Mouse (Mus musculus) liver, embryonic 16.5 days (tissue): ENCODE data around the gene App. TPM values are rescaled to one million over a fixed set of nuclear protein-coding genes. Genes with fewer than 3 reads are reported as not detected.
A peak's percentile ranks its signal among the peaks of the same experiment; 100 is the strongest.

Experiments
- ATAC-seq: fragments of 200-750 bp; cut with Nextera tagmentation; 2 replicates; pipeline ENCODE4 v1.8.0; 2017; ENCODE audit warnings: low read depth, mild to moderate bottlenecking, moderate number of reproducible peaks, moderate library complexity
- H3K27ac ChIP-seq: fragments of 300-500 bp; sonication (generic); 2 replicates; pipeline ENCODE4 v1.5.1; 2014; ENCODE audit warnings: mild to moderate bottlenecking, low read length
- H3K27me3 ChIP-seq: fragments of 300-500 bp; sonication (generic); 2 replicates; pipeline ENCODE4 v1.6.1; 2014; ENCODE audit warnings: low read depth, low read length, mixed read lengths; ENCODE audit not compliant: control insufficient read depth, insufficient read depth
- H3K36me3 ChIP-seq: fragments of 300-500 bp; sonication (generic); 2 replicates; pipeline ENCODE4 v1.6.1; 2014; ENCODE audit warnings: mild to moderate bottlenecking; ENCODE audit not compliant: control insufficient read depth, insufficient read depth
- H3K4me1 ChIP-seq: fragments of 300-500 bp; sonication (generic); 2 replicates; pipeline ENCODE4 v1.6.1; 2014; ENCODE audit warnings: low read depth, low read length, mixed read lengths; ENCODE audit not compliant: control insufficient read depth
- H3K4me2 ChIP-seq: fragments of 300-500 bp; sonication (generic); 2 replicates; pipeline ENCODE4 v1.6.1; 2014; ENCODE audit warnings: low read depth, low read length, mixed read lengths
- H3K4me3 ChIP-seq: fragments of 300-500 bp; sonication (generic); 2 replicates; pipeline ENCODE4 v1.5.1; 2014; ENCODE audit warnings: low read depth, mild to moderate bottlenecking, low read length
- H3K9ac ChIP-seq: fragments of 300-500 bp; sonication (generic); 2 replicates; pipeline ENCODE4 v1.6.1; 2014; ENCODE audit warnings: low read depth, low read length
- H3K9me3 ChIP-seq: fragments of 300-500 bp; sonication (generic); replicated peaks from 2 replicates; pipeline ENCODE4 v1.6.1; 2016; ENCODE audit warnings: low read length; ENCODE audit not compliant: control insufficient read depth
- WGBS: fragments of 180-500 bp; shearing (Covaris S2); extraction: QIAGEN DNeasy Blood & Tissue Kit; methylation state at CpG from one replicate; pipeline ENCODE4 v1.1.7; 2014; ENCODE audit not compliant: insufficient replicate concordance; 5-methylcytosine and 5-hydroxymethylcytosine counted together
- polyA plus RNA-seq: library from polyadenylated mRNA; unstranded; fragments of >200 nt; fragmentation: Nextera tagmentation; extraction: Ambion mirVana; gene quantifications from 2 replicates; pipeline ENCODE4 v1.2.1, GENCODE M21; 2015

Gene App
- polyA plus RNA-seq, 1 experiment from 2014 or later = 19.9 TPM

DNA sequence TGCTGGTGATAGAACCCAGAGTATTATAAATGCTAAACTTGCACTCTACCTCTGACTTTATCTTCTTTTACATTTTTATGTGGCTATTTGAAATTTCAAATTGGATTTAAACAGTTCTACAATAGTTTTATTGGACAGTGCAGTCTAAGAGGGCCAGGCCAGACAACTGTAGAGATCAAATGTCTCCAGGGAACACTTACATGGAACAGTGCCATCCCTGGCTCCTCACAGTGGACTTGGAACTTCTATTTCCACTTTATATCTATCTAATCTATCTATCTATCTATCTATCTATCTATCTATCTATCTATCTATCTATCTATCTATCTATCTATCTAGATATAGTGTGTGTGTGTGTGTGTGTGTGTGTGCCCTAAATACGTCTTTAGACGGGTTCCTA is 16.4 kb downstream of the App start:
- H3K4me2 ChIP-seq = no peak overlapping the region
- WGBS = 77% methylated on average over 2 of the region's 2 CpGs
- no peak overlapping the region for H3K4me3 ChIP-seq
- no peaks in the 10 kb centered on the region for H3K36me3 ChIP-seq
- H3K27me3 ChIP-seq = no peaks in the 10 kb centered on the region
- no peak for ATAC-seq
- H3K9ac ChIP-seq = no peak overlapping the region
- no peak overlapping the region for H3K27ac ChIP-seq
- H3K9me3 ChIP-seq = no peaks in the 10 kb centered on the region
- H3K4me1 ChIP-seq = no peaks in the 10 kb centered on the region; the same call in 1 of the 2 replicates

DNA sequence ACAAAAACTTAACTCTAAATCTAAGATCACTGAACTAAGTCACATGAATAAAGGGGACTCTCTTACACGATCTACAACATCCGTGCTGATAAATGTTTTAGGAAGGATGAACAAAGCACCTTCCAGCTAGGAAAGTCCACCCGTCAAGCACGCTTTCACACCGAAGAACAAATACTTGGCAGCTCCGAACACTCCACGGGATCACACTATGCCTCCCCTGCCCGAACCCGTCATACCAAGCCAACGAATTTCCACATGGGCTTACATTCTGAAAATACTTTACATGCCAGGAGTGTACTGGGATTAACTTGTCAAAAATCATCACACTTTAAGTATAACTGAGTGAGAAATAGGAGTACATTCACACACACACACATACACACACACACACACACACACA is 17.7 kb downstream of the App start:
- Histone ChIP-seq H3K27me3 (no peaks in the 10 kb centered on the region), H3K9me3 (no peaks in the 10 kb centered on the region), H3K27ac (no peak overlapping the region), H3K4me1 (no peaks in the 10 kb centered on the region; the same call in 1 of the 2 replicates), H3K36me3 (no peaks in the 10 kb centered on the region), H3K4me3 (no peak overlapping the region), H3K4me2 (no peak overlapping the region), H3K9ac (no peak overlapping the region)
- no peak for ATAC-seq
- WGBS = 69% methylated on average over 10 of the region's 10 CpGs

DNA sequence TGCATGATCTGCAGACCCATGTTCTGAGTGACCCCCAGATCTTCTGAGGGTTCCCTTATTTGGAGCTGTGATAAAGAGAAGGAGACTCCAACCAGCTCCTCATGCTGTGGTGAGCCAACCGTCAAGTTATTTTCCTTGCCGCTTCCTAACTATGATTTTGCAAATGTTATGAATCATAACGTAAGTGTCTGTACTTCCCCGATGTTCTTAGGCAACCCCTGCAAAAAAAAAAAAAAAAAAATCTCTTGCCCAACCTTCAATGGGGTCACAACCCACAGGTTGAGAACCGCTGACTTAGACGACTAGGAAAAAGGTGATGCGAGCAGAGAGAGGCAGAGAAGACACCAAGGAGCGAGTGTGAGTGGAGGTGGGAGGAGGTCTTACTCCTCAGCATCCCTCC is 21.1 kb downstream of the App start:
- peak; percentile 20; the same call in 1 of the 2 replicates for ATAC-seq
- no peaks in the 10 kb centered on the region for H3K9me3 ChIP-seq
- no peak overlapping the region for H3K9ac ChIP-seq
- no peaks in the 10 kb centered on the region for H3K36me3 ChIP-seq
- no peak overlapping the region for H3K27ac ChIP-seq
- WGBS = 58% methylated on average over 8 of the region's 8 CpGs
- no peak overlapping the region for H3K4me3 ChIP-seq
- H3K27me3 ChIP-seq = no peaks in the 10 kb centered on the region
- H3K4me1 ChIP-seq = no peaks in the 10 kb centered on the region; the same call in 1 of the 2 replicates
- H3K4me2 ChIP-seq = no peak overlapping the region

DNA sequence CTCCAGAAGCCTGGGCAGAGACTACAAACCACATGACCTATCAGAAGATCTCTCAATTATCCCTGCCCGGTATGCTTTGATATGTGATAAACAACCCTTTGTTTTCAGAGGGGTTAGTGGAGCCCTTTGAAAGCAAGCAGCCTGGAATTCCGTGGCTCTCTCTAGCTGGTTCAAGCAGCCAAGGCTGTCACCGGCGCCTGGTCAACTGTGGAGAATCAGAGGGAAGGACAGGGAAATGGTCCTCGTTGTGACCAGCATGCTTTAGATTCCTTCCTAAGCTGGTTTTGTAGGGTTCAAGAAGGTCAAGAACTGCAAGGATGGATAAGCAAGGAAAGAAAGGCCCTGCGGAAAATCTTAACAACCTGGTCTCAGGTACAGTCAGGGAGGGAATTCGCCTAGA is 21.9 kb downstream of the App start:
- H3K9me3 ChIP-seq = no peaks in the 10 kb centered on the region
- no peaks in the 10 kb centered on the region; the same call in 1 of the 2 replicates for H3K4me1 ChIP-seq
- no peaks in the 10 kb centered on the region for H3K36me3 ChIP-seq
- H3K4me2 ChIP-seq = no peak overlapping the region
- H3K4me3 ChIP-seq = no peak overlapping the region
- H3K27me3 ChIP-seq = no peaks in the 10 kb centered on the region
- no peak for ATAC-seq
- WGBS = 53% methylated on average over 7 of the region's 7 CpGs
- no peak overlapping the region for H3K9ac ChIP-seq
- H3K27ac ChIP-seq = no peak overlapping the region

DNA sequence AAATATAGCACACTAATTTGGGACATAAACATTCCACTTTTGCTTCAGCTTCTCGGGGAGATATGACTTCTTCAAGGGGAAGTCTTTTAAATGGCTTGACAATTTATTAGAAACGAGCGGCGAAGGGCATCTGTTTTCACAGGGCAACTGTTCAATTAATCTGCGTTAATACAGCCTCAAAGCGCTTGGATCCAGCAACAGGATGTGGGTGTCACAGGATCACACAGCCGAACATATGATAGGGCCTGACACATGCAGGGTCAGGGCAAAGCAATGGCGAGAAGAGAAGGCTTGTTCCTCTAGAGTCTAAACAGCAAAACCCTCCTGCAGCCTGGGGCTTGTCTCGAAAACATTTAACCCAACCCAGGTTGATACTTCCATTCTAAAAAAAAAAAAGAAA is 22.7 kb downstream of the App start:
- no peak overlapping the region for H3K4me3 ChIP-seq
- H3K9me3 ChIP-seq = no peaks in the 10 kb centered on the region
- no peak overlapping the region for H3K9ac ChIP-seq
- H3K27me3 ChIP-seq = no peaks in the 10 kb centered on the region
- no peak overlapping the region for H3K27ac ChIP-seq
- no peaks in the 10 kb centered on the region for H3K36me3 ChIP-seq
- H3K4me1 ChIP-seq = no peaks in the 10 kb centered on the region; the same call in 1 of the 2 replicates
- no peak for ATAC-seq
- WGBS = 52% methylated on average over 9 of the region's 9 CpGs
- no peak overlapping the region for H3K4me2 ChIP-seq

DNA sequence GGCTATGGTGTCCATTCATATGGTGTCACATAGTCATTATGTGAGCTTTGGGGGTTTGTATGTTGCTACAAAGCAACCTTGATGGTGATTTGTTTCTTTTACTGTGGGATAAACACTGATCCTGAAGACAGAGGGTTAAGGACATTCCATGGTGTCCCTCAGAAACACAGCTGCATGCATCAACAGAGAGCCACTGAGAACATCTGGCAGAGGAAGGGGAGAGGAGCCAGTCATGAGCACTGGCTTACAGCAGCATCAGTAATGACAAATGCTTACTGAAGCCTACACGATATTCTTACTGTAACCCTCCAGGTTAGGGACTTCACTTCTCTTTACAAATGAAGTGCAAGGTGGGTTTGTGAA is 24.1 kb downstream of the App start:
- 62% methylated on average over 1 of the region's 1 CpGs for WGBS
- no peak overlapping the region for H3K27ac ChIP-seq
- no peaks in the 10 kb centered on the region for H3K27me3 ChIP-seq
- H3K4me1 ChIP-seq = no peaks in the 10 kb centered on the region; the same call in 1 of the 2 replicates
- H3K4me3 ChIP-seq = no peak overlapping the region
- no peak for ATAC-seq
- no peaks in the 10 kb centered on the region for H3K36me3 ChIP-seq
- H3K9ac ChIP-seq = no peak overlapping the region
- no peak overlapping the region for H3K4me2 ChIP-seq
- no peaks in the 10 kb centered on the region for H3K9me3 ChIP-seq

DNA sequence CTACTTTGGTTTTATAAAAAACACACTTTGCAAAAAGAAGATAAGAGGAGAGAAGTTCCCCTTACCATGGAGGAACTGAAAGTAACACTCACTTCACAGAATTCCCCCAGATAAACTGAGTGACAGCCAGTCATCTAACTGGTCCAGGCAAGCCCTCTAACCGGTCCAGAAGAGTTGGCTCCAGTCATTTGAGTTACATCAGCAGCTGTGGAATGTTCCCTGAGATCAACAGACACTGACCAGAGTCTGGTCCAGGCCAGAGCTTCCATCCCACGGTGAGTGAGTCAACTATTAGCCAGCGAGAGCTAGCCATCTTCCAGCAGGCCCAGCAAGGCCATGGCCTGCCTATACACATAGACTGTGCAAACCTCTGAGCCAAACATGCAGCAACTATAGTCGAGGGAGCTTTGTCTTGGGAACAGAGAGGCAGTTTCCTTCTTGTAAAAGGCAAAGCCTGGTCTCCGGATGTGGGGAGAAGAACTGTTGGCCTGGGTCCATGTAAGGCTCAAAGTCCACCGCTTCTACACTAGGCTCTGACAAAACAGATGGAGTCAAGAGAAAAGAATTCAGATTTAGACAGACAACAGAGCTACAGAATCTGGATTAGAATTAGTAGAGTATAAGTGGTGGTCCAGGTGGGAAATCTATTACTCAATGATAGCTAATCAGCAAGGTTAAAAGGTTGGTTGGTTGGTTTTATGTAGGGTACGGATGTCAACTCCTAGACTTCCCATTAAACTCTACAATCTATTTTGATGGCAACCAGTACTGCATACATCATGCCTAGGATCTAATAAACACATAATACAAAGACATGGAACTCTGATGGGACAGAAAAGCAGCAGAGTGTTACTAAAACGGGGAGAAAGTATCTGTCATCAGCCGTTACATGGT is 24.7 kb downstream of the App start:
- Histone ChIP-seq H3K4me3 (no peak overlapping the region), H3K27me3 (no peaks in the 10 kb centered on the region), H3K36me3 (no peaks in the 10 kb centered on the region), H3K9ac (no peak overlapping the region), H3K4me1 (no peaks in the 10 kb centered on the region; the same call in 1 of the 2 replicates), H3K4me2 (no peak overlapping the region), H3K9me3 (no peaks in the 10 kb centered on the region), H3K27ac (0 out of 2 replicates have a peak overlapping the region, but pooled peaks have one; percentile 34)
- 48% methylated on average over 9 of the region's 9 CpGs for WGBS
- peak; percentile 59 for ATAC-seq

DNA sequence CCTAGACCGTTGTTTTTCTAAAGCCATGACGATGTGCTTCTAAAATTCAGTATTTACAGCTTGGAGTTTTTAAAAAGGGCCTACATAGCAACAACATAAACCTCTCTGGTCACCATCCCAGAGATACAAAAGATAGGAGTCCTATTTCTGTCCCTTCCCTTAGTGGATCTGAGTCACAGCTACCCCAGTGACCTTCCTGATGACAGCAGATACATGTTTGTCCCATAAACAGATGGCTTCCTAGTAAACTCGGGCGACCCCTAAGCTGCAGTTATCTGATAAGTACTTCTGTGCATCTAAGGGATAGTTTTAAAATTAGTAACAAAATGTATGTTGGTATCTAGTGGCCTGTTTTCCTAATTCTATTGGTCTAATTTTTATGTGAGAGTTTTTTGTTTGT is 26.1 kb downstream of the App start:
- H3K36me3 ChIP-seq = no peaks in the 10 kb centered on the region
- H3K4me2 ChIP-seq = no peak overlapping the region
- no peak for ATAC-seq
- no peaks in the 10 kb centered on the region for H3K4me1 ChIP-seq
- H3K9me3 ChIP-seq = no peaks in the 10 kb centered on the region
- H3K4me3 ChIP-seq = no peak overlapping the region
- 49% methylated on average over 4 of the region's 4 CpGs for WGBS
- H3K27ac ChIP-seq = no peak overlapping the region
- H3K9ac ChIP-seq = no peak overlapping the region
- H3K27me3 ChIP-seq = no peaks in the 10 kb centered on the region

DNA sequence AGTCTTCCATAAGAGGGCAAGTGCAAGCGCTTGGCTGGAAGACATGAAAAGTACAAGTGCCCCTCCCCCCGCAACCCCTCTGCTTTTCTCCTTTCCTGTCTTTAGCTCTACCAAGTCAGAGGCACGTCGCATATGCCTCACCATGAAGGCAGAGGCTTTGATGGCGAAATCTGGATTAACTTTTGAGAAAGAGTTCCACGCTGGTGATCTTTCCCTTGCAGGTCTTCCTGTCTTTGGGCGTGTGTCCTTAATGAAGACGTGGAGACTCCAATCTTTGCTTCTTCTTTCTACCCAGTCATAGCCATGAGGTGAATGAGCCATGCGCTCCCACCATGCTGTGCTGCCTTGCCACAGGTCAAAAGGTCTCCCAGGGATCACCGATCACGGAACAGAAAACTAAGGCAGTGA is 27.8 kb downstream of the App start:
- Histone ChIP-seq H3K9me3 (no peaks in the 10 kb centered on the region), H3K27ac (no peak overlapping the region), H3K4me1 (no peaks in the 10 kb centered on the region), H3K36me3 (no peaks in the 10 kb centered on the region), H3K4me3 (no peak overlapping the region), H3K4me2 (no peak overlapping the region), H3K9ac (no peak overlapping the region), H3K27me3 (no peaks in the 10 kb centered on the region)
- no peak for ATAC-seq
- 64% methylated on average over 11 of the region's 11 CpGs for WGBS
